Mouse (Mus musculus): ENCODE data around the gene Rrp7a.
"Not testable (repeated sequence)": the region's sequence is repeated elsewhere in the genome, so short reads cannot be mapped to it uniquely, and the experiment has no call there.

Gene Rrp7a

GRCm38 (mm10) chr15:83156929-83157666, 34.5 kb upstream of the Rrp7a start:
- no peak for DNase-seq (ENCODE audit: low read depth)

GRCm38 (mm10) chr15:83155672-83156419, 33.2 kb upstream of the Rrp7a start:
- no peak for DNase-seq (ENCODE audit: low read depth)

- DNase-seq (ENCODE audit: low read depth), result no peak
These were observed 31.7 kb upstream of the Rrp7a start for GRCm38 (mm10) chr15:83154309-83154708.

GRCm38 (mm10) chr15:83150694-83151093, 28.1 kb upstream of the Rrp7a start:
- no peak for DNase-seq (ENCODE audit: low read depth)

- DNase-seq (ENCODE audit: low read depth), result no peak
These were observed 27.5 kb upstream of the Rrp7a start for GRCm38 (mm10) chr15:83150073-83150442.

- peak; percentile 97 for DNase-seq (ENCODE audit: low read depth)
These were observed 26.8 kb upstream of the Rrp7a start, which contains the start of gene Poldip3 for GRCm38 (mm10) chr15:83149196-83150072. Gene Poldip3 (minus strand): TSS chr15:83149384.

- no peak for DNase-seq (ENCODE audit: low read depth)
These were observed 26.2 kb upstream of the Rrp7a start for GRCm38 (mm10) chr15:83148801-83149195.

- no peak for DNase-seq (ENCODE audit: low read depth)
These were observed 25.8 kb upstream of the Rrp7a start for GRCm38 (mm10) chr15:83148395-83148794.

GRCm38 (mm10) chr15:83145541-83145940, 22.9 kb upstream of the Rrp7a start:
- DNase-seq (ENCODE audit: low read depth), result no peak

- no peak for DNase-seq (ENCODE audit: low read depth)
These were observed 20.3 kb upstream of the Rrp7a start for GRCm38 (mm10) chr15:83142861-83143260.

GRCm38 (mm10) chr15:83135654-83136053, 13.1 kb upstream of the Rrp7a start:
- no peak for DNase-seq (ENCODE audit: low read depth)

- DNase-seq (ENCODE audit: low read depth), result no peak
These were observed 12.1 kb upstream of the Rrp7a start for GRCm38 (mm10) chr15:83134671-83135070.

GRCm38 (mm10) chr15:83129530-83130231, 7.1 kb upstream of the Rrp7a start:
- no peak for DNase-seq (ENCODE audit: low read depth)

GRCm38 (mm10) chr15:83127037-83127436, 4.4 kb upstream of the Rrp7a start:
- not testable (repeated sequence) for DNase-seq (ENCODE audit: low read depth)

GRCm38 (mm10) chr15:83126582-83126981, 4.0 kb upstream of the Rrp7a start:
- DNase-seq (ENCODE audit: low read depth), result no peak

GRCm38 (mm10) chr15:83124625-83125024, 2.0 kb upstream of the Rrp7a start:
- DNase-seq (ENCODE audit: low read depth), result no peak

- DNase-seq (ENCODE audit: low read depth), result peak; percentile 34
These were observed 664 bp downstream of the Rrp7a start for GRCm38 (mm10) chr15:83121709-83122565.

GRCm38 (mm10) chr15:83118360-83118759, 4.2 kb downstream of the Rrp7a start:
- no peak for DNase-seq (ENCODE audit: low read depth)

GRCm38 (mm10) chr15:83115071-83115470, 7.5 kb downstream of the Rrp7a start:
- no peak for DNase-seq (ENCODE audit: low read depth)

GRCm38 (mm10) chr15:83114106-83114505, 8.5 kb downstream of the Rrp7a start:
- no peak for DNase-seq (ENCODE audit: low read depth)

- DNase-seq (ENCODE audit: low read depth), result no peak
These were observed 9.7 kb downstream of the Rrp7a start for GRCm38 (mm10) chr15:83112898-83113297.
